21 mouse cellular contexts compared by ENCODE assay signal in genomic region chr5:64585076-64585786, GRCm38 (mm10).
DNase-seq lines count a peak whose midpoint lies in the region; ATAC-seq lines count a peak whose summit lies in the region.
"Had no signal": no experiment of that assay in that cellular context is flagged by ENCODE, and none has a peak within 500 bp of the region (broad histone marks: within the 10 kb centered on the region; RNA-seq: fewer than 3 reads in every experiment).

No protein-coding gene starts in this region.

- no peak for ATAC-seq in forebrain, embryonic 11.5 days (replicated peaks; ENCODE audit: low FRiP score)
- ATAC-seq in forebrain, embryonic 15.5 days (replicated peaks): no peak
- ATAC-seq in liver, embryonic 13.5 days (ENCODE audit: low read depth): no peak
- ATAC-seq in neural tube, embryonic 12.5 days (ENCODE audit: low FRiP score, low read depth): peak; percentile 62; the same call in 1 of the 2 replicates
- ATAC-seq in neural tube, embryonic 15.5 days (ENCODE audit: low FRiP score): no peak
- ATAC-seq: forebrain, embryonic 14.5 days had no signal

- WGBS in forebrain, embryonic 11.5 days: 73% methylated on average over 6 of the region's 6 CpGs
- WGBS in forebrain, embryonic 15.5 days: 76% methylated on average over 6 of the region's 6 CpGs
- 76% methylated on average over 6 of the region's 6 CpGs for WGBS in liver, embryonic 13.5 days (ENCODE audit: insufficient replicate concordance)
- 70% methylated on average over 6 of the region's 6 CpGs for WGBS in neural tube, embryonic 12.5 days
- WGBS in neural tube, embryonic 15.5 days: 53% methylated on average over 6 of the region's 6 CpGs

- H3K27me3 ChIP-seq in forebrain, embryonic 11.5 days (ENCODE audit: control insufficient read depth, insufficient read depth, low read length): no peaks in the 10 kb centered on the region
- H3K27me3 ChIP-seq in forebrain, embryonic 15.5 days: no peaks in the 10 kb centered on the region
- H3K27me3 ChIP-seq in liver, embryonic 13.5 days: no peaks in the 10 kb centered on the region
- H3K27me3 ChIP-seq in neural tube, embryonic 12.5 days (replicated peaks): no peaks in the 10 kb centered on the region
- H3K27me3 ChIP-seq in neural tube, embryonic 15.5 days (replicated peaks): no peaks in the 10 kb centered on the region
- H3K27me3 ChIP-seq: CH12.LX; embryonic facial prominence, embryonic 13.5 days; heart, embryonic 15.5 days; hindbrain, embryonic 15.5 days had no signal

- H3K36me3 ChIP-seq in forebrain, embryonic 11.5 days (ENCODE audit: control insufficient read depth, insufficient read depth, low read length): no peaks in the 10 kb centered on the region
- H3K36me3 ChIP-seq in forebrain, embryonic 15.5 days: no peaks in the 10 kb centered on the region
- H3K36me3 ChIP-seq in liver, embryonic 13.5 days: no peaks in the 10 kb centered on the region
- H3K36me3 ChIP-seq in neural tube, embryonic 12.5 days: no peaks in the 10 kb centered on the region
- H3K36me3 ChIP-seq in neural tube, embryonic 15.5 days: no peaks in the 10 kb centered on the region
- H3K36me3 ChIP-seq: embryonic facial prominence, embryonic 13.5 days; heart, embryonic 15.5 days; hindbrain, embryonic 10.5 days; hindbrain, embryonic 15.5 days had no signal

- H3K27ac ChIP-seq in forebrain, embryonic 11.5 days (ENCODE audit: low read depth, low read length): no peak overlapping the region
- H3K27ac ChIP-seq in forebrain, embryonic 15.5 days (replicated peaks): no peak overlapping the region
- H3K27ac ChIP-seq in liver, embryonic 13.5 days: peak overlapping the region; percentile 63
- no peak overlapping the region for H3K27ac ChIP-seq in neural tube, embryonic 12.5 days
- H3K27ac ChIP-seq in neural tube, embryonic 15.5 days (replicated peaks): no peak overlapping the region
- H3K27ac ChIP-seq: embryonic facial prominence, embryonic 13.5 days; heart, adult 2 months; heart, embryonic 15.5 days; hindbrain, embryonic 10.5 days; hindbrain, embryonic 15.5 days had no signal

- no peak overlapping the region for H3K4me3 ChIP-seq in forebrain, embryonic 11.5 days (ENCODE audit: low read depth, low read length)
- H3K4me3 ChIP-seq in forebrain, embryonic 15.5 days: no peak overlapping the region
- no peak overlapping the region for H3K4me3 ChIP-seq in liver, embryonic 13.5 days (replicated peaks)
- no peak overlapping the region for H3K4me3 ChIP-seq in neural tube, embryonic 12.5 days
- no peak overlapping the region for H3K4me3 ChIP-seq in neural tube, embryonic 15.5 days (replicated peaks)
- H3K4me3 ChIP-seq: embryonic facial prominence, embryonic 13.5 days; heart, adult 2 months; heart, embryonic 15.5 days; hindbrain, embryonic 10.5 days; hindbrain, embryonic 15.5 days had no signal

- H3K4me1 ChIP-seq in forebrain, embryonic 11.5 days (replicated peaks; ENCODE audit: control insufficient read depth, insufficient read depth, low read length): peaks cover under 1% of the 10 kb centered on the region; the same call in 1 of the 2 replicates
- peaks cover 1% of the 10 kb centered on the region; the same call in 1 of the 2 replicates for H3K4me1 ChIP-seq in forebrain, embryonic 15.5 days
- H3K4me1 ChIP-seq in liver, embryonic 13.5 days (replicated peaks): peaks cover 85% of the 10 kb centered on the region
- peaks cover 6% of the 10 kb centered on the region for H3K4me1 ChIP-seq in neural tube, embryonic 12.5 days
- 0 out of 2 replicates have a peak, but pooled peaks cover 8% of the 10 kb centered on the region for H3K4me1 ChIP-seq in neural tube, embryonic 15.5 days

- no peaks in the 10 kb centered on the region; the same call in 1 of the 2 replicates for H3K9me3 ChIP-seq in forebrain, embryonic 11.5 days (ENCODE audit: control insufficient read depth, low read length)
- no peaks in the 10 kb centered on the region for H3K9me3 ChIP-seq in forebrain, embryonic 15.5 days
- no peaks in the 10 kb centered on the region for H3K9me3 ChIP-seq in liver, embryonic 13.5 days (replicated peaks)
- no peaks in the 10 kb centered on the region for H3K9me3 ChIP-seq in neural tube, embryonic 12.5 days
- no peaks in the 10 kb centered on the region for H3K9me3 ChIP-seq in neural tube, embryonic 15.5 days (replicated peaks)
- H3K9me3 ChIP-seq: embryonic facial prominence, embryonic 13.5 days; heart, embryonic 15.5 days; hindbrain, embryonic 10.5 days; hindbrain, embryonic 15.5 days had no signal

- no peak overlapping the region for H3K4me2 ChIP-seq in forebrain, embryonic 11.5 days (ENCODE audit: low read depth, low read length, severe bottlenecking)
- H3K4me2 ChIP-seq in forebrain, embryonic 15.5 days (replicated peaks): no peak overlapping the region
- no peak overlapping the region for H3K4me2 ChIP-seq in liver, embryonic 13.5 days
- no peak overlapping the region for H3K4me2 ChIP-seq in neural tube, embryonic 12.5 days (replicated peaks)
- H3K4me2 ChIP-seq in neural tube, embryonic 15.5 days: no peak overlapping the region
- H3K4me2 ChIP-seq: embryonic facial prominence, embryonic 13.5 days; heart, embryonic 11.5 days; heart, embryonic 15.5 days; hindbrain, embryonic 15.5 days had no signal

- no peak overlapping the region for H3K9ac ChIP-seq in forebrain, embryonic 11.5 days (ENCODE audit: low read length)
- no peak overlapping the region for H3K9ac ChIP-seq in forebrain, embryonic 15.5 days (replicated peaks)
- no peak overlapping the region; the same call in 1 of the 2 replicates for H3K9ac ChIP-seq in liver, embryonic 13.5 days
- no peak overlapping the region for H3K9ac ChIP-seq in neural tube, embryonic 12.5 days
- no peak overlapping the region for H3K9ac ChIP-seq in neural tube, embryonic 15.5 days (replicated peaks)
- H3K9ac ChIP-seq: embryonic facial prominence, embryonic 13.5 days; heart, embryonic 15.5 days; hindbrain, embryonic 15.5 days had no signal

- peak; percentile 2 for DNase-seq in forebrain, embryonic 11.5 days (ENCODE audit: low spot score)
- DNase-seq in liver, embryonic 13.5 days: no peak
- no peak for DNase-seq in liver
- DNase-seq in spleen, postnatal 10 days (ENCODE audit: low spot score in 2 of 2): no peak
- DNase-seq: adrenal gland, adult 2 months; adrenal gland, postnatal 25 days; cerebellum, adult 18-20 months; cerebellum, adult 9-11 months; cerebellum, postnatal 36 days; gastrocnemius, postnatal 10 days; heart, adult 2 months had no signal
